Mouse (Mus musculus) adrenal gland, adult 2 months (tissue): ENCODE results near the gene Spsb4. TPM values are rescaled to one million over a fixed set of nuclear protein-coding genes. Genes with fewer than 3 reads are reported as not detected.
A peak's percentile ranks its signal among the peaks of the same experiment; 100 is the strongest.

Source experiments
- DNase-seq: peaks from one replicate; pipeline ENCODE4 v3.0.0; 2021
- polyA plus RNA-seq: library from polyadenylated mRNA; depleted of rRNA; stranded (reverse); fragments of >200 nt; gene quantifications from 2 replicates; pipeline ENCODE4 v1.2.3, GENCODE M21; 2012
- total RNA-seq, 2 experiments: library from RNA; stranded (reverse); gene quantifications; 2 replicates each; pipeline ENCODE4 v1.2.3; 2021

Gene Spsb4
- total and polyA plus RNA-seq, 3 experiments, result 1.5 to 2.0 (median 1.6) TPM

- no peak for DNase-seq
Measured at GRCm38 (mm10) chr9:96979417-96980030, 39.1 kb downstream of the Spsb4 start.

GRCm38 (mm10) chr9:96978147-96978782, 40.4 kb downstream of the Spsb4 start:
- DNase-seq, result no peak

GRCm38 (mm10) chr9:96977287-96978145, 41.1 kb downstream of the Spsb4 start:
- DNase-seq, result peak; percentile 76

DNA sequence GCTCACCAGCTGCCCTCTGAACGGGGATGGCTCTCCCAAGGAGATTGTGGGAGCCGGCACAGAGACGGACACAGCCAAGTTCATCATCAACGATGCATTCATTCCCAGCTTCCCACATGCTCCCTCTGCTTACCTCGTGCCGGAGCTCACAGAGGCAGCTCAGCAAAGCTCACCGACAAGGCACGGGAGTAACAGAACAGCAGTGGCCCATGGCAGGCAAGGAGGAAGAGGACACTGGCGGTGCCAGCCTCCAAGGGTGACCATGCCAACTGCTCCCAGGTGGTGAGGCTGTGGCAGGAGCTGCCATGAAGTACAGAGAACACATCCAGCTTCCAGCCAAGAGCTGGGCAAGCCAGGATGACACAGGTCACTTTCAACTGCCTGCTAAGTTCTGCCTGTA, 45.6 kb downstream of the Spsb4 start:
- DNase-seq, result no peak

- no peak for DNase-seq
Measured at GRCm38 (mm10) chr9:96971625-96972404, 46.8 kb downstream of the Spsb4 start.

- DNase-seq, result no peak
Measured at GRCm38 (mm10) chr9:96967516-96967915, 51.1 kb downstream of the Spsb4 start.

DNA sequence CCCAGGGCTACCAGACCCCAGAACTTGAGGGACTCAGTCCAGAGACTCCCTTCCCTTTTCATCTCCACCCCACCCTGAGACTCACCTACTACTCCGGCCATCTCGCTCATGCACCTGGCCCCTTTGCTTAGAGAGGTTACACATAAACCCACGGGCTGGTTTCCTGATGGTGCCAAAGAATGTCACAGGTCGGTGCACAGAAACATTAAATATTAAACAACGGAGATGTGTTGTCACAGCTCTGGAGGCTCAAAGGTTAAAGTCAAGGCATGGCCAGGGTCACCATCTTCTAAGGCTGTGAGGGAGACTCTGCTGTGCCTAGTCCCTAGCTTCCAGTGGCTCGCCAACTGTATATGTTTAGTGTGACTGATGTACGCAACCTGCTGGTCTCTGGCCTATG, 52.2 kb downstream of the Spsb4 start:
- no peak for DNase-seq

DNA sequence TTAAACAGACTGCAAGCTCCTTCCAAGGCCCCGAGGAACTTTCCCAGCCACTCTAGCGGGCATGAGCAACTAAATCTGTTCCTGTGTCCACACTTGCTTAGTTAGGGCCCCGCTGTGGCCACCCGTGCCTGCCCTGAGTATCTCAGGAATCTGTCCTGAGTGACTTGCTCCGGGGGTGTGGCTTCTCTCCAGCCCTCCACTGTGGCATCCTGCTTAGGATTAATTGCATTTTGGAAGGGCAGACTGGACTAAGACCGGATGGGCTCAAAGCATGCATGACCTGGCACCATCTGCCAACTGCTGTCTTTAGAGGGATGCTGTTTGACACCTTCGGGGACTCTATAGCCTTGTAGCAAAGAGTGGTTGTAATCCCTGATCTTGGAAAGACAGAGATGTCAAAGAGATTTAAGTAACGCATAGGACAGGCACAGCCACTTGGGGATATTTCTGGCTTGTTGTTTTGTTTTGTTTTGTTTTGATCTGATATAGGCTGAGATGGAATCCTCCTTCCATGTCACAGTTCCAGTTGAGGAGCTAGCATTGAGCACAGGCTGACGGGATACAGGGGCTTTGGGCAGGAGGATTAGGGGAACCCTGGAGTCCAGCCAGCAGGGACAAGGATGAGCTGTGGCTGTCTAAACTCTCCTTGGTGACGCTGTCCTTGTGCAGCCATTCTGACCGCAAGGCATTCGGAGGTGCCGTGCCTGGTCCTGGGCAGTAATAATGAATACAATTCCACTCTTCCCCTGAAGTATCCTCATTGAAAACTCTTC, 55.0 kb downstream of the Spsb4 start:
- peak; percentile 34 for DNase-seq

DNA sequence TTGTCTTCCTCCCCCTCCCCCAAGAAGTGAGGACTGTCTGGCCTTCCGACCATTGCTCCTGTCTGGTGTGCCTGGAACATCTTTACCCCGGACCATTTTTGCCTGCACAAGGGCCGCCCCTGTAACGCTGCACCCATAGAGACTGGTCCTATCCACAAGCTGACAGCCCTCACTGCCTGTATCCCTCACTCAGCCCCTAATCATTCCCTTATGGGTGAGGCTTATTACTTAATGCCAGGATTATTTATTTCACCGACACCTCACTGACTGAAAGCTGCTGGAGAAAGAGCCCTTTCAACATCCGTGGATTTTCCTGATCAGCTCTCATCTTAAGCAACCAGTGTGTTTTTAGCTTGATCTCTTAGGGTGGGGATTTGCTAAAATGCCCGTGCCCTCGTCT, 55.9 kb downstream of the Spsb4 start:
- no peak for DNase-seq

- DNase-seq, result no peak
Measured at GRCm38 (mm10) chr9:96961986-96962701, 56.5 kb downstream of the Spsb4 start.

GRCm38 (mm10) chr9:96961006-96961405, 57.6 kb downstream of the Spsb4 start:
- DNase-seq, result peak; percentile 21

GRCm38 (mm10) chr9:96960241-96960640, 58.4 kb downstream of the Spsb4 start:
- DNase-seq, result no peak

GRCm38 (mm10) chr9:96959469-96959868, 59.2 kb downstream of the Spsb4 start:
- DNase-seq, result no peak

- no peak for DNase-seq
Measured at GRCm38 (mm10) chr9:96958009-96958615, 60.5 kb downstream of the Spsb4 start.

DNA sequence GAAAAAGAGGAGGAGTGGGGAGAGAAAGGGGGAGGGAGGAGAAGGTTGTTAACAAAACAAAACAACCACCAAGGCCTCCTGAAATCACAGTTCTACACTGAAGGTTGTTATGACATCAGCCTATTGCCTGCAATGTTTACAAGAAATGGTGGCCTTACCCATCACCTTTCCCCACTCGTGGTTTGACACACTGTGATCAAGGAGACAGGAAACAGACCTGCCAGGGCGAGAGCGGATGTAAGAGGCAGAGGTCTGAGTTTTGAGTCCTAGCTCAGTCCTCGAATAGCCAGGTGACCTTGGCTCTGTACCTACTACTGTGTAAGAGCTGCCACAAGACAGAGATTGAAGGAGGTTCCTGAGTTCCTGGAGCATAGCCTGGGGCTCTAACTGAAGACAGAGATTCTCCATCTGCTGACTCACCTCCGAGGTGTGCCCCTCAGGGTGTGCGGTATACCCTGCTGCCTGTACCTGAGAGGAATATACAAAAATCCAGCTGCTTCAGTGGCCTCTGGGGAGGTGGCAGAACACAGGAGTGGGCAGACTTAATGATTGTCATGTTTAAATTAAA, 61.3 kb downstream of the Spsb4 start:
- peak; percentile 17 for DNase-seq

- DNase-seq, result no peak
Measured at GRCm38 (mm10) chr9:96956646-96957297, 61.9 kb downstream of the Spsb4 start.

- DNase-seq, result peak; percentile 61
Measured at GRCm38 (mm10) chr9:96954063-96954809, 64.4 kb downstream of the Spsb4 start.

- peak; percentile 17 for DNase-seq
Measured at GRCm38 (mm10) chr9:96953443-96953842, 65.2 kb downstream of the Spsb4 start.
